Mouse (Mus musculus) forebrain, embryonic 11.5 days (tissue): Measurements from ENCODE around the gene Tbc1d23. TPM values are rescaled to one million over a fixed set of nuclear protein-coding genes. Genes with fewer than 3 reads are reported as not detected.
A peak's percentile ranks its signal among the peaks of the same experiment; 100 is the strongest.
"Not testable (repeated sequence)": the region's sequence is repeated elsewhere in the genome, so short reads cannot be mapped to it uniquely, and the experiment has no call there.

ENCODE experiments used
- ATAC-seq: fragments of 200-750 bp; cut with Nextera tagmentation; replicated peaks from 2 replicates; pipeline ENCODE4 v1.8.0; 2017; ENCODE audit warnings: moderate TSS enrichment; ENCODE audit not compliant: low FRiP score
- DNase-seq: peaks from one replicate; pipeline ENCODE4 v3.0.0-alpha.2; 2017; ENCODE audit warnings: low spot score
- H3K27ac ChIP-seq: fragments of 300-500 bp; sonication (generic); 2 replicates; pipeline ENCODE4 v1.5.1; 2014; ENCODE audit warnings: low read depth, low read length
- H3K27me3 ChIP-seq: fragments of 300-500 bp; sonication (generic); 2 replicates; pipeline ENCODE4 v1.6.1; 2014; ENCODE audit warnings: mild to moderate bottlenecking, low read length, mixed read lengths; ENCODE audit not compliant: control insufficient read depth, insufficient read depth
- H3K36me3 ChIP-seq: fragments of 300-500 bp; sonication (generic); 2 replicates; pipeline ENCODE4 v1.6.1; 2014; ENCODE audit warnings: mild to moderate bottlenecking, low read length, moderate library complexity, mixed read lengths; ENCODE audit not compliant: control insufficient read depth, insufficient read depth
- H3K4me1 ChIP-seq: fragments of 300-500 bp; sonication (generic); replicated peaks from 2 replicates; pipeline ENCODE4 v1.6.1; 2014; ENCODE audit warnings: low read length, mixed read lengths; ENCODE audit not compliant: control insufficient read depth, insufficient read depth
- H3K4me2 ChIP-seq: fragments of 300-500 bp; sonication (generic); 2 replicates; pipeline ENCODE4 v1.6.1; 2014; ENCODE audit warnings: low read depth, mild to moderate bottlenecking, low read length, moderate library complexity, mixed read lengths; ENCODE audit not compliant: severe bottlenecking
- H3K4me3 ChIP-seq: fragments of 300-500 bp; sonication (generic); 2 replicates; pipeline ENCODE4 v1.5.1; 2014; ENCODE audit warnings: low read depth, low read length
- H3K9ac ChIP-seq: fragments of 300-500 bp; sonication (generic); 2 replicates; pipeline ENCODE4 v1.6.1; 2014; ENCODE audit warnings: low read length
- H3K9me3 ChIP-seq: fragments of 300-500 bp; sonication (generic); 2 replicates; pipeline ENCODE4 v1.6.1; 2016; ENCODE audit warnings: low read length, mixed read lengths; ENCODE audit not compliant: control insufficient read depth
- WGBS: fragments of 180-500 bp; shearing (Covaris S2); extraction: QIAGEN DNeasy Blood & Tissue Kit; methylation state at CpG from one replicate; pipeline ENCODE4 v1.1.7; 2014; 5-methylcytosine and 5-hydroxymethylcytosine counted together
- polyA plus RNA-seq: library from polyadenylated mRNA; unstranded; fragments of >200 nt; fragmentation: Nextera tagmentation; extraction: Ambion mirVana; gene quantifications from 2 replicates; pipeline ENCODE4 v1.2.1, GENCODE M21; 2014

Tbc1d23 gene
- polyA plus RNA-seq, 1 experiment from 2014 or later, result 26.5 TPM

DNA sequence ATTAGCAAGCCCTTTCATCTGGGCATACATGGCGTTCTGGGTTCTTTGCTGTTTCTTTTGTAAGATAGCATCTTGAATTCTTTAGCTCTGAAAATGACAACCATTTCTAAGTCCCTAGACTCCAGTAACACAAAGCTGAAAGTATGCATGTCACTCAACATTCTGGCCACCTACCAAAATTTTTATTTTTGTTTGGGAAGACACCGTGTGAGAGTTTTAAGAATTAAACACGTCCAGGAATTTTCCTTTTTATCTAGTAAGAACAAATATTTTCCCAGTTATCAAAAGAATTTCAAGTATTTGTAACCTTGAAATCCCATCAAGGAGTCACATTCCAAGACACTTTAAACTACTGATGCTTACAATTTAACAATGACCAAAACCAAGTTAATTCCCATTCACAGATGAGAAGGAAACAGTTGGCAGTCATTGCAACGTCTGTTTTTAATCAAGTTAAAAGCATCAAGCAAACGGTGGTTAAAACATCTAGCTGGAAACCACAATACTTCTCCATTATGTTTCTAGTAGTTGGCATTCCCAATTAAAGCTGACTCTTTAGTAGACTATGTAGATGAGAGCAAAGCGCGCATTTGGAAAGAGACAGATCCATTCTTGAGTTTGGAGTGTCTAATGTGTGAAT, 4.7 kb upstream of the Tbc1d23 start:
- DNase-seq (no peak), ATAC-seq (no peak)
- H3K9me3 ChIP-seq, result no peaks in the 10 kb centered on the region
- H3K9ac ChIP-seq, result no peak overlapping the region
- H3K4me3 ChIP-seq, result no peak overlapping the region
- no peak overlapping the region for H3K4me2 ChIP-seq
- H3K27ac ChIP-seq, result no peak overlapping the region
- H3K4me1 ChIP-seq, result no peaks in the 10 kb centered on the region
- no peaks in the 10 kb centered on the region for H3K36me3 ChIP-seq
- WGBS, result 65% methylated on average over 7 of the region's 7 CpGs
- no peaks in the 10 kb centered on the region for H3K27me3 ChIP-seq

- ATAC-seq, H3K9ac ChIP-seq, H3K36me3 ChIP-seq, H3K27ac ChIP-seq, DNase-seq, H3K9me3 ChIP-seq, H3K27me3 ChIP-seq, H3K4me1 ChIP-seq: not testable (repeated sequence)
- 75% methylated on average over 4 of the region's 5 CpGs for WGBS
- H3K4me3 ChIP-seq, result peak overlapping the region; percentile 75
- H3K4me2 ChIP-seq, result peak overlapping the region; percentile 63; the same call in 1 of the 2 replicates
Observed at GRCm38 (mm10) chr16:57231937-57232310, 620 bp upstream of the Tbc1d23 start.

GRCm38 (mm10) chr16:57226444-57226843, 4.9 kb downstream of the Tbc1d23 start:
- H3K4me2 ChIP-seq, result no peak overlapping the region
- H3K36me3 ChIP-seq, result no peaks in the 10 kb centered on the region
- H3K27ac ChIP-seq, result no peak overlapping the region
- DNase-seq, result no peak
- ATAC-seq, result no peak
- no peaks in the 10 kb centered on the region for H3K27me3 ChIP-seq
- H3K9me3 ChIP-seq, result no peaks in the 10 kb centered on the region
- no peak overlapping the region for H3K4me3 ChIP-seq
- H3K4me1 ChIP-seq, result peaks cover 3% of the 10 kb centered on the region; the same call in 1 of the 2 replicates
- 96% methylated on average over 5 of the region's 5 CpGs for WGBS
- no peak overlapping the region for H3K9ac ChIP-seq

- Histone ChIP-seq H3K27me3 (no peaks in the 10 kb centered on the region), H3K4me3 (no peak overlapping the region), H3K4me1 (no peaks in the 10 kb centered on the region), H3K4me2 (no peak overlapping the region), H3K27ac (no peak overlapping the region), H3K36me3 (no peaks in the 10 kb centered on the region), H3K9ac (no peak overlapping the region), H3K9me3 (no peaks in the 10 kb centered on the region)
- DNase-seq, result no peak
- no peak for ATAC-seq
- 95% methylated on average over 6 of the region's 6 CpGs for WGBS
Observed at GRCm38 (mm10) chr16:57220361-57220760, 10.9 kb downstream of the Tbc1d23 start.

GRCm38 (mm10) chr16:57215957-57216356, 15.3 kb downstream of the Tbc1d23 start:
- Histone ChIP-seq H3K9ac (no peak overlapping the region), H3K4me2 (no peak overlapping the region), H3K9me3 (no peaks in the 10 kb centered on the region), H3K36me3 (no peaks in the 10 kb centered on the region), H3K4me1 (no peaks in the 10 kb centered on the region), H3K4me3 (no peak overlapping the region), H3K27ac (no peak overlapping the region), H3K27me3 (no peaks in the 10 kb centered on the region)
- no peak for ATAC-seq
- DNase-seq, result no peak

DNA sequence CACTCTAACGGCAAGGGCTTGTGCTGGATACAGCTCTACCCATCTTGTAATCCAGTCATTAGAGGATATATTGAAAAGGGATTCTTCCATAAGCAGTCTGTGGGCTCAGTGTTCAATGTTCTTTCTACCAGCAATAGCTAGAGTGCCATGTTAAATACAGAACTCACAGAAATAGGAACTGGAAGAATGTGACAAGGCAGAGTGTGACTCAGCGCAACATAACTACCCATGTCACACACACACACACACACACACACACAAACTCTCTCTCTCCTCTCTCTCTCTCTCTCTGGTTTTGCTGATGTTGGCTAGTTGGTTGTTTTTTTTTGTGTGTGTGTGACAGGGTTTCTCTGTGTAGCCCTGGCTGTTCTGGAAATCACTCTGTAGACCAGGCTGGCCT, 20.3 kb downstream of the Tbc1d23 start:
- Histone ChIP-seq H3K27me3 (no peaks in the 10 kb centered on the region), H3K4me3 (no peak overlapping the region), H3K27ac (no peak overlapping the region), H3K4me2 (no peak overlapping the region), H3K36me3 (no peaks in the 10 kb centered on the region), H3K9me3 (no peaks in the 10 kb centered on the region), H3K9ac (no peak overlapping the region), H3K4me1 (no peaks in the 10 kb centered on the region)
- DNase-seq (no peak), ATAC-seq (no peak)
- WGBS, result 98% methylated on average over 2 of the region's 2 CpGs

DNA sequence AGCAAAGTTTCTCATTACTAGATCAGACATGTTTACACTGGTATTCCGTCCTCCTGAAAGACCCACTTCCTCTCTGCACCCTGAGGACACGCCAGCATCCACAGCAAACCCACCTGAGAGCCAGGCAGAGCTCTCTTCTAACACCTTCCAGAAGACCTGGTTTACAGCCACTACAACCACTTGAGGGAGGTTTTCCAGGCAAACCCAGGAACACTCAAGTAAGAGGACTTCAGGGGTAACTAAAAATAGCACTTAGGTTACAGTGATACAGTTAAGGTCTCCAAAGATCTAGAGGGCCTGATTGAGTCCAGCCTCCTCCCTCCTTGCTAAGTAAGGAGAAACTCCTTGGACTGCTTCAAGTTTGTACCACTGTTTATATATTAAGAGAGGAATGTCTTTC, 23.0 kb downstream of the Tbc1d23 start:
- Histone ChIP-seq H3K9me3 (no peaks in the 10 kb centered on the region), H3K4me1 (no peaks in the 10 kb centered on the region), H3K9ac (no peak overlapping the region), H3K36me3 (no peaks in the 10 kb centered on the region), H3K4me3 (no peak overlapping the region), H3K27ac (no peak overlapping the region), H3K4me2 (no peak overlapping the region), H3K27me3 (no peaks in the 10 kb centered on the region)
- ATAC-seq (no peak), DNase-seq (no peak)
- 82% methylated on average over 2 of the region's 2 CpGs for WGBS

- Histone ChIP-seq H3K9me3 (no peaks in the 10 kb centered on the region), H3K36me3 (no peaks in the 10 kb centered on the region), H3K27ac (no peak overlapping the region), H3K4me1 (no peaks in the 10 kb centered on the region), H3K4me2 (no peak overlapping the region), H3K4me3 (no peak overlapping the region), H3K27me3 (no peaks in the 10 kb centered on the region), H3K9ac (no peak overlapping the region)
- 65% methylated on average over 3 of the region's 3 CpGs for WGBS
- no peak for DNase-seq
- no peak for ATAC-seq
Observed at GRCm38 (mm10) chr16:57197281-57197680, 34.0 kb downstream of the Tbc1d23 start.

GRCm38 (mm10) chr16:57196590-57196989, 34.7 kb downstream of the Tbc1d23 start:
- Histone ChIP-seq H3K4me2 (no peak overlapping the region), H3K27me3 (no peaks in the 10 kb centered on the region), H3K9ac (no peak overlapping the region), H3K36me3 (no peaks in the 10 kb centered on the region), H3K4me3 (no peak overlapping the region), H3K9me3 (no peaks in the 10 kb centered on the region), H3K4me1 (no peaks in the 10 kb centered on the region), H3K27ac (no peak overlapping the region)
- no peak for ATAC-seq
- 87% methylated on average over 5 of the region's 5 CpGs for WGBS
- no peak for DNase-seq
